Mouse (Mus musculus) urinary bladder, postnatal 14 days (tissue): ENCODE data around the gene C130074G19Rik.

ENCODE experiments used
- DNase-seq: peaks from one replicate; pipeline ENCODE4 v3.0.0; 2021; ENCODE audit warnings: low spot score

Gene C130074G19Rik

DNA sequence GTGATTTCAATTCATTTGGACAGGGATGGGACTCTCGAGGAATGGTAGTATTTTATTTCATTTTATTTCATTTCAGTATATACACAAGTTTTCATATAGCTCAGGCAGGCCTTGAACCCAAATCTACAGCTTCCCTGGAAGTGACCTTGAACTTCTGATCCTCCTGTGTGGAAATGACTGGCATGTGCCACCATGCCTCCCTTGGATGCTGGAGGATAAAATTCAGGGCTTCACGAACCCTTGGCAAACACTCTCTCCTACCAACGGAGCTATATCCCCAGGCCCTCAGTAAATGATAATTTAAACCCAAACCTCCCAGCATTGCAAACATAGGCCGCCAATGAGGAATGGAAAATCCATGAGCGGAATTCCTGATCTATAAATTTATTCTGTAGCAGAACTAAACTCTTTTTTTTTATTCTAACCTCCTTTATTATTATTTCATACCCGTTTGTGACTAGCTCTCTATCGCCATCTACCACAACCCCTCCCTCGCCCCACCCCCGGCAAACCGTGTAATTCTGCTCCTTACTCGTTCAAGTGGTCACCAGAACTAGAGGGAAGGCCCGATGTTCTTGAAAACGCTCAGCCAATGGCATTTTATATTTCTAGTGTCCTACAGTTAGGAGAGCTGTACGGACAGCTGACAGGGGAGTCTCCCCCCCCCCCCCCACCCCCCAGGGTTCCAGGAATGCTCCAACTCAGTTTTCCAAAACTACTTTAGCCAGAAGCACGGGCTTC lies 38.5 kb downstream of the C130074G19Rik start:
- peak; percentile 50 for DNase-seq

DNA sequence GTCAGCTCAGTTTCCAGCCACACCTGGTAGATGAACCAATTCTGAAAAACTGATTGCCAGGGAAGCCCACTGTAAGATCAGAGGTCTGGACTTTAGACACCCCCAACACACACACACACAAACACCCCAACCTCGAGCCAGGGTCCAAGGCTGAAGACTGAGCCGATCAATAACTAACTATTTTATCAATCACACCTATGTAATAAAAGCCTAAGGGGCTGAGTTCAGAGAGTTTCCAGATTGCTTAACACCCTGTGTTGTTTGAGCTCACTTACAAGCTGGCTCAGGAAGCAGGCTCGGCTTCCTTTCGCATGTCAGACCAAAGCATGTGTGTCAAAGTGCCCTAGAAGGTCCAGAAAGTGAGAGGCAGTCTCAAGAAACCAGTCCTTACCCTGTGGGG lies 45.4 kb downstream of the C130074G19Rik start:
- no peak for DNase-seq

DNA sequence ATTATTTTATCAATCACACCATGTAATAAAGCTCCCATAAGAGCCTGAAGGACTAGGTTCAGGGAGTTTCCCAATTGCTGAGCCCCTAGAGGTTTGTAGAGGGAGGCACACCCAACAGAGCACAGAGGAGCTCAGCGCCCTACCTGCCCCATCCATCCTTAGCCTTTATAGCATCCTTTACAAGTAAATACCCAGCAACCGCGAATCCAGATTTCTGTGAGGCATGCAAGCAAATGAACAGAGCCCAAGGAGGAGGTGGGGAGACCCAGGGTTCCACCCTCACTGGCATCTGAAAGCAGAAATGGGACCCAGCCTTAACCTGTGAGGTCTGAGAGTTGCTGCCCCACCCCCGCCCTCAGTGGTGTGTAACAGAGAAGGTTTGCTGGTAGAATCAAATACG lies 46.7 kb downstream of the C130074G19Rik start:
- no peak for DNase-seq

DNA sequence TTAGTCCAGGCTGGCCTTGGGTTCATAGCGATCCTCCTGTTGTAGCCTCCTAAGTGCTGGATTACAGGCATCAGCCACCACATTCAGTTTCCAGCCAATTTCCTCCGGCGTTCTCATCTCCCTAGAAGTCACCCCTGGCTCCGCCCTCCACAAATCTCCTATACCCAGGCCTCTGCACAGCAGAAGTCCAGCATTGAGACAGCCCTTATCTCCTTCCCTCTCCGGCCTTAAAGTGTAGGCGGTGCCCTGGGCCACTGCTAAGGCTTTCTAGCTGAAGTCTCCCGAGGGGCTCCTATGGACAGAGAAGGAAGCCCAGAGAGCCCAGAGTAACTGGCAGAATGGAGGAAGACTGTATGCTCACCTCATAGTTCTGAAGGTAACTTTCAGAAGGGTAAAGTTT lies 49.5 kb downstream of the C130074G19Rik start:
- no peak for DNase-seq

DNA sequence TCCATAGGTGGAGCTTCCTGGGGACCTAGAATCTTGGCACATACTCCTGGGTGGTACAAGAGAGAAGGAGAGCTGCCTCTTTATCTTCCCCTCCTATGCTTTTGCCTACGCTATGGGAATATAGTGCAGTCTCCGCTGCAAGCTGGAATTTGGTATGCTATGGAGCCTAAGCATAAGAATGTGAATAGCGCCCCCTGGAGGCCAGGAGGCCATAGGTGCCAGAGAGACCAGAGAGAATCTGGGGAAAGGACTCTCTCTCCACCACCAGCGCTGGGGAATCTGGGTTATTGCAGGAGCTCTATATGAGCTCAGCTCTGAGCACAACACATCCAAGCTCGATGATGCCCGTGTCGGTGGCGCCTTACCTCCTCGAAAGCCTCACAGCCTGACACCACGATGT lies 50.8 kb downstream of the C130074G19Rik start:
- no peak for DNase-seq

DNA sequence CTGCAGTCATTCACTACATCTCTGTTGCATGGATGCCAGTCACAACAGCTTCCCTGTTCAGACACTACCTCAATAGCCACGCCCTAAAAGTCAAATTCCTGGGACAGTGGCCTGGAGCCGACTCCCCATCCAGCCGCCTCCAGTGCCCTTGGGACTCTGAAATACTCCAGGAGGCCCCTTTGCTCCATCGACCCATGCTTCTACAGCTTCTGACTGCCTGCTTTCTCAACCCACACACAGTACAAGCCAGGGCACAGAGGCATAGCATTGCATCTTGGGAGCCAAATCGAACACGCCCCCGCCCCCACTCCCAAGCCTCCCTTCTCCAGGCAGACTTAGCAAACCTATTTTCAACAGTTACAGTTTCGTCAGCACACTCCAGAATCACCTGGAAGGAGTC lies 53.1 kb downstream of the C130074G19Rik start:
- DNase-seq: no peak

DNA sequence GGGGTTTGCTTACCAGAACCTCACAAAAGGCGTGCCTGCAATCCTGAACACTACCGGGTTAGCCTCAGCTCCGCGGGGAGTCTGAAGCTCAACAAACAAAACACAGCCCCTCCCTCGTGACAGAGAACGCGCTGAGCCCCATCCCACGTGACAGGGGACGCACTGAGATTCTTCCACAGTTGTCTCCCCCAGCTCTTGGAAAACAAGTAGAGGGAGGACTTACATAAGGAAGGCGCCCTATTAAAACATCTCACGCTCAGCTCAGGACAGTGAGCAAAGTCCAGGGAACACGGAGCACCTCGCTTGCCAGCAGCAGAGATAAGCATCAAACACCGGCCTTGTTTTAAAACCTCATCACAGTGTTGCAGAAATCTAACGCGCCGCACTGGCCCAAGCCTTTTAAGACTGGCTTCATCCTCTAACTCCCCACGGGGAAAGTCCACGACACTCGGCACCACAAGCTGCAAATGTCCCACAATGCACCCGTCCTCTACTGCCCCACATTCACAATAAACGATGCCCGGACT lies 55.8 kb downstream of the C130074G19Rik start:
- peak; percentile 36 for DNase-seq

DNA sequence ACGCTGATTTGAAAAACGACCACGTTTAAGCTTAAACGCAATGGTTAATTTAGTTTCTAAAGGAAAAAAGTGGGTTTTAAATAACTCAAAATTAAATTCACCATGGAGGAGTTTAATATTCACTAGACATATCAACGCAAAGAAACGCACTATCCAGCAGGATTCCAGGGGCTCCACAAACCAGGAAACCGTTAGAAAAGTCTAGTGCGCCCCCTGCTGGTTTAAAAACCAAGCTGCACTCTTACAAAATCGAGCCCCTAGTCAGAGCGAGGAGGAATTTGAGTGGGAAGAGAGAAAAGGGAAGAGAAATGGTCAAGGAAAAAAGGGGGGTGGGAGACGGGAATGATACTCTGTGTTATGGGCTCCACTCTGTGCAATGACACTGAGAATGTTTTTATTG lies 57.9 kb downstream of the C130074G19Rik start:
- DNase-seq: peak; percentile 37

DNA sequence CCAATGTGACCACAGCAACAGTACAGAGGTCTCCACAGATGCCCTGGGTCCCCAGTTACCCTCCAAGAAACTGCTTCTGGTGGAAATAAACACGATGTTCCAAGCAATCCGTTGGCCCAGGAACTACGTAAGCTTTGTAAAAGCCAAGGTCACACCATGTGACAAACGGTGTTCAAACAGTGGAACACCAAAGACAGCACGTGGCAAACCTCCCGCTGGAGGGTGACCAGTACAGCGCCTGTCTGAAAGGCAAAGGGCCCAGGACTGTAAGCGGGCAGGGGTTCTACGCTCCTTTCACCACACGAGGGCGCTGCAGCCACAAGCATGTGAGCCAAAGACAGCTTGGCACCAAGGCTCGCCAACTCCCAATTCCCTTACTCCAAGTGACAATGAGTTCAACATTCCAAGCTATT lies 58.6 kb downstream of the C130074G19Rik start:
- DNase-seq: peak; percentile 92

DNA sequence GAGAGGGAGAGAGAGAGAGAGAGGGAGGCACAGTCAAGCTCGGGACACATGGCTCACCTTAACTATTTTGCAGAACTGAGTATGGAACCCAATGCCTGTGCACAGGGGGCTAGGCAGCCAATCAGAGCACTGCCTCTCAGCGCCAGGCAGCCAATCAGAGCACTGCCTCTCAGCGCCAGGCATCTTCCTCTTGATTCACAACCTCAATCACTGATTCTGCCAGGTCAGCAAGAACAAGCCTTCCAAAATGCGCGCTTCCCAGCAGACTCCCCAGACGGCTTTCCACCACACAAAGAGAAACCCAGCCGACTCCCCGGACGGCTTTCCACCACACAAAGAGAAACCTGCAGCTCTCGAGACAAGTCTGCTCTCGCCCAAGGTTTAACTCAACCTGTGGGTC lies 60.3 kb downstream of the C130074G19Rik start:
- peak; percentile 42 for DNase-seq
